Mouse (Mus musculus) embryonic facial prominence, embryonic 13.5 days (tissue): ENCODE data around the gene Resf1. TPM values are rescaled to one million over a fixed set of nuclear protein-coding genes. Genes with fewer than 3 reads are reported as not detected.
"Not testable (repeated sequence)": the region's sequence is repeated elsewhere in the genome, so short reads cannot be mapped to it uniquely, and the experiment has no call there.

Experiments used
- ATAC-seq: fragments of 200-750 bp; cut with Nextera tagmentation; 2 replicates; pipeline ENCODE4 v1.8.0; 2017; ENCODE audit warnings: low read depth; ENCODE audit not compliant: insufficient number of reproducible peaks, insufficient read depth, low FRiP score, low TSS enrichment
- H3K27ac ChIP-seq: fragments of 300-500 bp; sonication (generic); 2 replicates; pipeline ENCODE4 v1.5.1; 2015; ENCODE audit warnings: moderate library complexity, mild to moderate bottlenecking, inconsistent platforms
- H3K27me3 ChIP-seq: fragments of 300-500 bp; sonication (generic); 2 replicates; pipeline ENCODE4 v1.6.1; 2015; ENCODE audit warnings: mild to moderate bottlenecking, inconsistent platforms
- H3K36me3 ChIP-seq: fragments of 300-500 bp; sonication (generic); 2 replicates; pipeline ENCODE4 v1.6.1; 2015; ENCODE audit warnings: mild to moderate bottlenecking, inconsistent platforms
- H3K4me1 ChIP-seq: fragments of 300-500 bp; sonication (generic); 2 replicates; pipeline ENCODE4 v1.6.1; 2015; ENCODE audit warnings: inconsistent platforms
- H3K4me2 ChIP-seq: fragments of 300-500 bp; sonication (generic); 2 replicates; pipeline ENCODE4 v1.6.1; 2015; ENCODE audit warnings: moderate library complexity, mild to moderate bottlenecking, inconsistent platforms
- H3K4me3 ChIP-seq: fragments of 300-500 bp; sonication (generic); 2 replicates; pipeline ENCODE4 v1.5.1; 2015; ENCODE audit warnings: mild to moderate bottlenecking, inconsistent platforms
- H3K9ac ChIP-seq: fragments of 300-500 bp; sonication (generic); 2 replicates; pipeline ENCODE4 v1.6.1; 2015; ENCODE audit warnings: mild to moderate bottlenecking, inconsistent platforms
- H3K9me3 ChIP-seq: fragments of 300-500 bp; sonication (generic); 2 replicates; pipeline ENCODE4 v1.6.1; 2016; ENCODE audit warnings: inconsistent platforms
- WGBS: fragments of 180-500 bp; shearing (Covaris S2); methylation state at CpG from one replicate; pipeline ENCODE4 v1.1.7; 2015; ENCODE audit warnings: mixed read lengths; 5-methylcytosine and 5-hydroxymethylcytosine counted together
- polyA plus RNA-seq: library from polyadenylated mRNA; unstranded; fragments of >200 nt; fragmentation: Nextera tagmentation; extraction: Ambion mirVana; gene quantifications from 2 replicates; pipeline ENCODE4 v1.2.1, GENCODE M21; 2015

Gene Resf1
- 52.8 and 59.2 TPM in 2 replicates for polyA plus RNA-seq

- peak within 1 kb of the TSS; percentile 98 for H3K9ac ChIP-seq
- peak within 1 kb of the TSS; percentile 99 for H3K27ac ChIP-seq
- 0 out of 2 replicates have a peak, but pooled peaks cover 7% of the 10 kb centered on the region for H3K9me3 ChIP-seq
- H3K4me3 ChIP-seq, result peak within 1 kb of the TSS; percentile 91
- ATAC-seq, result peak; percentile 97
- peaks cover 12% of the 10 kb centered on the region for H3K4me1 ChIP-seq
- WGBS, result 3% methylated on average over 61 of the region's 61 CpGs
- H3K27me3 ChIP-seq, result no peaks in the 10 kb centered on the region
- H3K4me2 ChIP-seq, result peak within 1 kb of the TSS; percentile 65
- H3K36me3 ChIP-seq, result peaks cover 26% of the 10 kb centered on the region
These were observed at the start of gene Resf1 for GRCm38 (mm10) chr6:149308956-149309932. TSS of gene Resf1 (plus strand) at chr6:149309414.

GRCm38 (mm10) chr6:149260801-149261239 is 48.4 kb upstream of the Resf1 start:
- no peak overlapping the region for H3K4me2 ChIP-seq
- H3K27ac ChIP-seq, result no peak overlapping the region
- no peak for ATAC-seq
- H3K4me3 ChIP-seq, result no peak overlapping the region
- H3K4me1 ChIP-seq, result no peaks in the 10 kb centered on the region
- peaks cover 8% of the 10 kb centered on the region; the same call in 1 of the 2 replicates for H3K9me3 ChIP-seq
- WGBS, result 63% methylated on average over 3 of the region's 3 CpGs
- no peaks in the 10 kb centered on the region for H3K36me3 ChIP-seq
- H3K27me3 ChIP-seq, result no peaks in the 10 kb centered on the region
- H3K9ac ChIP-seq, result no peak overlapping the region

GRCm38 (mm10) chr6:149267951-149268350 is 41.3 kb upstream of the Resf1 start:
- Histone ChIP-seq H3K27ac (no peak overlapping the region), H3K4me2 (no peak overlapping the region), H3K9ac (no peak overlapping the region)

GRCm38 (mm10) chr6:149278248-149278731 is 30.9 kb upstream of the Resf1 start:
- Histone ChIP-seq H3K27ac (no peak overlapping the region), H3K36me3 (no peaks in the 10 kb centered on the region), H3K4me3 (no peak overlapping the region), H3K4me1 (no peaks in the 10 kb centered on the region), H3K9ac (no peak overlapping the region), H3K9me3 (peaks cover 10% of the 10 kb centered on the region; the same call in 1 of the 2 replicates), H3K27me3 (no peaks in the 10 kb centered on the region), H3K4me2 (no peak overlapping the region)
- 48% methylated on average over 2 of the region's 2 CpGs for WGBS
- no peak for ATAC-seq

More at GRCm38 (mm10) chr6:149267951-149268350, 41.3 kb upstream of the Resf1 start:
- Histone ChIP-seq H3K36me3 (no peaks in the 10 kb centered on the region), H3K9me3 (no peaks in the 10 kb centered on the region), H3K4me3 (no peak overlapping the region), H3K27me3 (no peaks in the 10 kb centered on the region), H3K4me1 (no peaks in the 10 kb centered on the region)
- no peak for ATAC-seq

- no peak for ATAC-seq
- H3K4me2 ChIP-seq, result no peak overlapping the region
- WGBS, result 78% methylated on average over 1 of the region's 1 CpGs
These were observed 30.3 kb upstream of the Resf1 start for GRCm38 (mm10) chr6:149278866-149279265.

GRCm38 (mm10) chr6:149280511-149280910 is 28.7 kb upstream of the Resf1 start:
- no peaks in the 10 kb centered on the region for H3K4me1 ChIP-seq
- ATAC-seq, result no peak
- no peak overlapping the region for H3K4me3 ChIP-seq
- no peak overlapping the region for H3K4me2 ChIP-seq
- H3K9ac ChIP-seq, result no peak overlapping the region
- H3K9me3 ChIP-seq, result peaks cover 12% of the 10 kb centered on the region; the same call in 1 of the 2 replicates
- H3K27me3 ChIP-seq, result no peaks in the 10 kb centered on the region
- no peaks in the 10 kb centered on the region for H3K36me3 ChIP-seq
- H3K27ac ChIP-seq, result no peak overlapping the region

More at GRCm38 (mm10) chr6:149278866-149279265, 30.3 kb upstream of the Resf1 start:
- no peak overlapping the region for H3K9ac ChIP-seq
- no peaks in the 10 kb centered on the region for H3K36me3 ChIP-seq
- peaks cover 10% of the 10 kb centered on the region; the same call in 1 of the 2 replicates for H3K9me3 ChIP-seq
- H3K4me3 ChIP-seq, result no peak overlapping the region
- no peak overlapping the region for H3K27ac ChIP-seq
- no peaks in the 10 kb centered on the region for H3K4me1 ChIP-seq
- no peaks in the 10 kb centered on the region for H3K27me3 ChIP-seq

GRCm38 (mm10) chr6:149288190-149288589 is 21.0 kb upstream of the Resf1 start:
- H3K4me3 ChIP-seq, H3K9me3 ChIP-seq, H3K9ac ChIP-seq, H3K27me3 ChIP-seq, H3K4me2 ChIP-seq, H3K27ac ChIP-seq, H3K36me3 ChIP-seq, ATAC-seq, H3K4me1 ChIP-seq: not testable (repeated sequence)
- WGBS, result 67% methylated on average over 9 of the region's 9 CpGs

- H3K36me3 ChIP-seq, H3K4me1 ChIP-seq, ATAC-seq, H3K27me3 ChIP-seq, H3K4me3 ChIP-seq, H3K4me2 ChIP-seq, H3K9ac ChIP-seq, H3K27ac ChIP-seq, H3K9me3 ChIP-seq: not testable (repeated sequence)
These were observed 6.0 kb upstream of the Resf1 start for GRCm38 (mm10) chr6:149303231-149303630.

GRCm38 (mm10) chr6:149307092-149307491 is 2.1 kb upstream of the Resf1 start:
- no peak overlapping the region for H3K4me2 ChIP-seq
- no peaks in the 10 kb centered on the region for H3K27me3 ChIP-seq
- H3K9me3 ChIP-seq, result 0 out of 2 replicates have a peak, but pooled peaks cover 7% of the 10 kb centered on the region
- no peak overlapping the region for H3K9ac ChIP-seq
- peaks cover 12% of the 10 kb centered on the region for H3K4me1 ChIP-seq
- H3K4me3 ChIP-seq, result no peak overlapping the region
- 85% methylated on average over 2 of the region's 2 CpGs for WGBS
- H3K27ac ChIP-seq, result no peak overlapping the region
- ATAC-seq, result no peak
- H3K36me3 ChIP-seq, result peaks cover 11% of the 10 kb centered on the region

GRCm38 (mm10) chr6:149307801-149308200 is 1.4 kb upstream of the Resf1 start:
- H3K27ac ChIP-seq, result no peak overlapping the region
- H3K9ac ChIP-seq, result no peak overlapping the region
- peaks cover 17% of the 10 kb centered on the region for H3K36me3 ChIP-seq
- no peak overlapping the region for H3K4me2 ChIP-seq
- H3K9me3 ChIP-seq, result 0 out of 2 replicates have a peak, but pooled peaks cover 7% of the 10 kb centered on the region
- no peaks in the 10 kb centered on the region for H3K27me3 ChIP-seq
- no peak overlapping the region for H3K4me3 ChIP-seq
- 74% methylated on average over 2 of the region's 2 CpGs for WGBS
- H3K4me1 ChIP-seq, result peaks cover 12% of the 10 kb centered on the region
- ATAC-seq, result no peak

- peak overlapping the region; percentile 99; the same call in 1 of the 2 replicates for H3K27ac ChIP-seq
These were observed 1.0 kb downstream of the Resf1 start for GRCm38 (mm10) chr6:149310226-149310625.

More at GRCm38 (mm10) chr6:149310226-149310625, 1.0 kb downstream of the Resf1 start:
- peak overlapping the region; percentile 65 for H3K4me2 ChIP-seq
- peaks cover 12% of the 10 kb centered on the region for H3K4me1 ChIP-seq
- ATAC-seq, result no peak
- H3K9me3 ChIP-seq, result 0 out of 2 replicates have a peak, but pooled peaks cover 6% of the 10 kb centered on the region
- no peaks in the 10 kb centered on the region for H3K27me3 ChIP-seq
- peaks cover 35% of the 10 kb centered on the region for H3K36me3 ChIP-seq
- peak overlapping the region; percentile 91 for H3K4me3 ChIP-seq
- H3K9ac ChIP-seq, result peak overlapping the region; percentile 98
- WGBS, result 51% methylated on average over 2 of the region's 2 CpGs
